Mouse (Mus musculus) spleen, postnatal 4 days (tissue): Measurements from ENCODE around the gene Ppat.
"Not testable (repeated sequence)": the region's sequence is repeated elsewhere in the genome, so short reads cannot be mapped to it uniquely, and the experiment has no call there.

Experiments used
- DNase-seq, 2 experiments: peaks; one replicate each; pipeline ENCODE4 v3.0.0; 2022; ENCODE audit warnings: low spot score in 2 of 2

The Ppat gene

GRCm38 (mm10) chr5:76947758-76948157, 3.6 kb downstream of the Ppat start:
- DNase-seq, result no peak

- no peak for DNase-seq
These were observed 4.2 kb downstream of the Ppat start for GRCm38 (mm10) chr5:76947142-76947541.

- no peak for DNase-seq
These were observed 5.7 kb downstream of the Ppat start for GRCm38 (mm10) chr5:76945678-76946033.

- no peak for DNase-seq
These were observed 6.3 kb downstream of the Ppat start for GRCm38 (mm10) chr5:76944965-76945677.

- DNase-seq, result no peak
These were observed 8.9 kb downstream of the Ppat start for GRCm38 (mm10) chr5:76942505-76942904.

GRCm38 (mm10) chr5:76941975-76942374, 9.4 kb downstream of the Ppat start:
- DNase-seq, result no peak

- DNase-seq, result no peak
These were observed 11.7 kb downstream of the Ppat start for GRCm38 (mm10) chr5:76939717-76940116.

- no peak for DNase-seq
These were observed 22.0 kb downstream of the Ppat start for GRCm38 (mm10) chr5:76929180-76929877.

- DNase-seq, result no peak
These were observed 23.1 kb downstream of the Ppat start for GRCm38 (mm10) chr5:76928124-76928832.

GRCm38 (mm10) chr5:76924296-76924695, 27.1 kb downstream of the Ppat start:
- no peak for DNase-seq

GRCm38 (mm10) chr5:76923428-76923827, 27.9 kb downstream of the Ppat start:
- DNase-seq, result no peak

GRCm38 (mm10) chr5:76922833-76923232, 28.5 kb downstream of the Ppat start:
- no peak for DNase-seq

GRCm38 (mm10) chr5:76912522-76912921, 38.9 kb downstream of the Ppat start:
- not testable (repeated sequence) for DNase-seq

GRCm38 (mm10) chr5:76910807-76911206, 40.6 kb downstream of the Ppat start:
- no peak for DNase-seq

GRCm38 (mm10) chr5:76906155-76906499, 45.3 kb downstream of the Ppat start:
- DNase-seq, result no peak

- peak; percentile 97 to 100 for DNase-seq
These were observed 45.8 kb downstream of the Ppat start, which contains the start of gene Aasdh for GRCm38 (mm10) chr5:76905405-76906154. TSS of gene Aasdh (minus strand) at chr5:76905514.

- DNase-seq, result no peak
These were observed 46.5 kb downstream of the Ppat start for GRCm38 (mm10) chr5:76904713-76905404.

- DNase-seq, result no peak
These were observed 49.2 kb downstream of the Ppat start for GRCm38 (mm10) chr5:76902131-76902530.

GRCm38 (mm10) chr5:76893084-76893483, 58.3 kb downstream of the Ppat start:
- no peak for DNase-seq

- no peak for DNase-seq
These were observed 58.8 kb downstream of the Ppat start for GRCm38 (mm10) chr5:76892608-76893007.

- no peak for DNase-seq
These were observed 64.4 kb downstream of the Ppat start for GRCm38 (mm10) chr5:76887011-76887410.
